Mouse (Mus musculus): ENCODE results near the gene Gm10197.

GRCm38 (mm10) chr19:53360265-53360958, 11.2 kb downstream of the Gm10197 start:
- TF ChIP-seq CTCF (IDR thresholded peaks at IDR 0.05; ENCODE audit: control insufficient read depth, insufficient read depth, insufficient replicate concordance, low read depth, low read length) (no peak), POLR2A (IDR thresholded peaks at IDR 0.05; ENCODE audit: control insufficient read depth, low read depth, low read length) (no peak)

All from testis, adult 2 months (tissue).